Mouse (Mus musculus) erythroblast, embryonic 14.5 days (primary cell): ENCODE data around the gene Xylt1. TPM values are rescaled to one million over a fixed set of nuclear protein-coding genes. Genes with fewer than 3 reads are reported as not detected.

ENCODE experiments used
- H3K27me3 ChIP-seq: 2 replicates; pipeline ENCODE4 v1.6.1; 2012; ENCODE audit warnings: inconsistent platforms; ENCODE audit not compliant: control insufficient read depth
- H3K36me3 ChIP-seq: 2 replicates; pipeline ENCODE4 v1.6.1; 2012; ENCODE audit warnings: mild to moderate bottlenecking, inconsistent platforms; ENCODE audit not compliant: control insufficient read depth
- H3K4me1 ChIP-seq: 2 replicates; pipeline ENCODE4 v1.6.1; 2012; ENCODE audit warnings: inconsistent platforms; ENCODE audit not compliant: control insufficient read depth
- H3K4me3 ChIP-seq: replicated peaks from 2 replicates; pipeline ENCODE3; 2012; ENCODE audit warnings: moderate library complexity, mild to moderate bottlenecking, inconsistent platforms
- H3K9me3 ChIP-seq: 2 replicates; pipeline ENCODE4 v1.6.1; 2012; ENCODE audit warnings: low read length, inconsistent platforms, mixed read lengths; ENCODE audit not compliant: control insufficient read depth
- GATA1 ChIP-seq: IDR thresholded peaks from 2 replicates; pipeline ENCODE4 v1.6.1; 2012; ENCODE audit warnings: low read length, inconsistent platforms, mixed read lengths
- TAL1 ChIP-seq: IDR thresholded peaks from 3 replicates; pipeline ENCODE4 v1.6.1; 2012; ENCODE audit warnings: low read length, inconsistent platforms, mixed read lengths
- polyA plus RNA-seq: library from polyadenylated mRNA; stranded (reverse); fragments of >175 nt; gene quantifications from 2 replicates; pipeline ENCODE4 v1.2.3, GENCODE M21; 2012

Xylt1 gene
- polyA plus RNA-seq, 1 experiment = 0.01 TPM

DNA sequence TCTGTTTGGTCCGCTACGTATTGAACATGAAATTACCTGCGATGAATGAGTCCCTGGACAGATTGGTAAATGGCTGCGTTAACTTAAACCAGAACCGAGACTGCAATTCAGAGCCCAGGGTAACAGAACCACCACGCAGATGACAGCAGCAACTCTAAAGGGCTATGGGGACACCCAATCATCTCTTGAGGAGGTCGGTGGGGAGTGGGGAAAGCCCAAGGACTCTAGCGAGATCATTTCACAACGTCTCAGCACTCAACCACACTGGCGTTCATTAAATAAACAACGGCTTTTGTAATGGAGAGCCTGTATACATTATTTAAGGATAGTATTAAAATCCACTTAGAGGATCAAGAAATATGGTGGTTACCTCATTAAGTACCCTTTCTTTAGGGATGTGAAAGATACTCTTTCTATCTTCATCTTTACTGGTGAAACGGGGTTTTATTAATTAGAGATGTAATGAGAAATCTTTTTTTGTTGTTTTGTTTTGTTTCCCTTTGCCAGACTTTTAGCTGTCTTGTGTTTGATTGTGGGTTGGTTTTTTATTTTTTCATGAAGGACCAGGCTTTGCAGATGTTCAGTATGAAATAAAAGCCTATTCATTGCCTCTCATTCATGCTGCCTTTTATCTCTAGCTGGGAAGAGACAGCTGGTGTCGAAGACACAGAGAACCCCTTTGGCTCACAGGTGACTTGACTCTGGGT lies 12.2 kb downstream of the Xylt1 start:
- no peaks in the 10 kb centered on the region for H3K9me3 ChIP-seq
- no peak overlapping the region for H3K4me3 ChIP-seq
- peaks cover 33% of the 10 kb centered on the region for H3K4me1 ChIP-seq
- H3K27me3 ChIP-seq = no peaks in the 10 kb centered on the region
- H3K36me3 ChIP-seq = no peaks in the 10 kb centered on the region
- no peak for TF ChIP-seq TAL1
- no peak for TF ChIP-seq GATA1

DNA sequence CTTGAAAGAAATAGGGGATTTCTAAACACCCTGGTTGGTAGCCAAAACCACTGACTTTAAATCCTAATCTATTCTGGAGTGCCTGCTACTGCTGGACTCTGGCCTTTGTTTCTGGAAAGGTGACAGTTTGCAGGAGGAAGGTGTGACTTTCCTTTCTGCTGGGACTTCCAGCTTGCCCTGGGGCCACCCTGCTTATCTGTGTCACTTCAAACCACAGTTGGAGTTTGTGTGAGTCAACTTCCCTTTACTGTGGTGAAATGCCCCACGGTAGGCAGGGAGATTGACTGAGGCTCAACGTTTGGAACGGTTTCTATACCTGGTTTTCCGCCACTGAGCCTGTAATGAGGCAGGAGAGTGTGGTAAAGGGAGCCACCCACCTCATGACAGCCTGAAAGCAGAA lies 13.2 kb downstream of the Xylt1 start:
- TF ChIP-seq GATA1 (no peak), TAL1 (no peak)
- no peaks in the 10 kb centered on the region for H3K27me3 ChIP-seq
- peaks cover 25% of the 10 kb centered on the region for H3K4me1 ChIP-seq
- H3K4me3 ChIP-seq = no peak overlapping the region
- no peaks in the 10 kb centered on the region for H3K36me3 ChIP-seq
- H3K9me3 ChIP-seq = no peaks in the 10 kb centered on the region

DNA sequence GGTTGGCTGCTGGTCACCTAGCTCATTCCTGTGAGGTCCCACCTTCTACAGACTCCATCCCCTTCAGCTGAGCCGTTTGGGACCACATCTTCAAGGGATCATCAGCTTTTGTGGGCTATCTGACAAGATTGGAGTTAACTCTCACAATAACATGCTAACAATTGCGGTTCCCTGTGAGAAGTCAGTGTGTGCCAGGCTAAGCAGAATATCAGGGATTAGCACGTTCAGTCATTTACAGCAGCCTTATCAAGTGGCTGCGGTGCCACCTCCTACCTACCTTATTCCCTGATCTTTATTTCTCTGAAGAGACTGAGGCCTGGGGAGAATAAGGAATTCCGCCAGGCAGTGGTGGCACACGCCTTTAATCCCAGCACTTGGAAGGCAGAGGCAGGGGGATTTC lies 13.6 kb downstream of the Xylt1 start:
- no peaks in the 10 kb centered on the region for H3K9me3 ChIP-seq
- no peaks in the 10 kb centered on the region for H3K27me3 ChIP-seq
- peaks cover 23% of the 10 kb centered on the region for H3K4me1 ChIP-seq
- no peak overlapping the region for H3K4me3 ChIP-seq
- no peaks in the 10 kb centered on the region for H3K36me3 ChIP-seq
- TF ChIP-seq GATA1 = no peak
- TF ChIP-seq TAL1 = no peak

DNA sequence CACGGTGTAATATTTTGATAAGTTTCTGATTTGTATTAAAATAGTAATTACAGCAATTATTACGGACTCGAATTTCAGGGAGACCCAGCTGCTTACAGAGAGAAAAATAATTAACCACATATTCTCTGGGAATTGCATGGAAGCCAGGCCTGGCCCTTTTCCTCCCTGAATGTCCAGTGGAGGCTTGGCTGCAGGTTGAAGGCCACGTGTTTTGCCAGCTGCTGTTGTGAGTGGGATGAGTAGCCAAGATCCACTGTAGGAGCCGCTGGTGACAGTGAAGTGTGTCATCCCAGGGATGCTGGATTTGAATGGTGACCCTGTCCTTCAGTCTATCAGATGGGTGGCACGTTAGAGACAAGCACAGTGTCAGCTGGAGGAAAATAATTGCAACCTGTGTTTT lies 14.7 kb downstream of the Xylt1 start:
- Histone ChIP-seq H3K4me3 (no peak overlapping the region), H3K4me1 (peaks cover 22% of the 10 kb centered on the region), H3K9me3 (no peaks in the 10 kb centered on the region), H3K36me3 (no peaks in the 10 kb centered on the region), H3K27me3 (no peaks in the 10 kb centered on the region)
- no peak for TF ChIP-seq GATA1
- TF ChIP-seq TAL1 = no peak

DNA sequence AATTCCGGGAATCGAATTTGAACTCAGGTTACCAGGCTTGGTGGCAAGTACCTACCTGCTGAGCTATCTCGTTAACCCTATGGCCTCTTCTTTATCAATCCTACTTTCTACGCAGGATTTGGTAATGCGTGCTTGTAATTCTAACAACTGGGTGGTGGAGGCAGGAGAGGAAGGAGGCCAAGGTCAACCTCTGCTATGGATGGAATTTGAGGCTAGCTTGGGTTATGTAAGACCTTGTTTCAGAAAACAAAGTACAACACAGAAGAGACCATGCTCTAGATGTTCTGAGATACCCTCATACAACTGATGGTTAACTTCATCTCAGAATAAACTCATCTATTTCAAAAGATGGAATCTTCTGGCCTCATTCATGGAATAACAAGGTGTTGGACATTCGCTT lies 17.1 kb downstream of the Xylt1 start:
- Histone ChIP-seq H3K36me3 (no peaks in the 10 kb centered on the region), H3K4me1 (peaks cover 17% of the 10 kb centered on the region), H3K27me3 (no peaks in the 10 kb centered on the region), H3K4me3 (no peak overlapping the region), H3K9me3 (no peaks in the 10 kb centered on the region)
- TF ChIP-seq TAL1 (no peak), GATA1 (no peak)

DNA sequence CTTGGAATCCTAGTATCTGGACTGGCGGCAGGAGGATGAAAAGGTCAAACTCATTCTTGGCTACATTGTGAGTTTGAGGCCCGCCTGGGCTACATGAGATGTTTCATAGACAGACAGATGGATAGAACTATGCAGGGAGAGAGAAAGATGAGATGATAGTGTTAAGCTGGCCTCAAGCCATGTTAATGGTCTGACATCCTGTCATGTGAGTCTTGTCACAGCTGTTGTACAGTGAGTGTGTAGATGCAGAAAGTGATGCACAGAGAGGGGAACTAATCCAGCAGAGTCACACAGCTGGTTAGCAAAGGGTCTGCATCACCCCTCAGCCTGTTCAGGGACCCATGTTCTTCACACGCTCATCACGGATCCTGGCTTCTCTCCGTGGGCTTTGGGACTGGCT lies 19.2 kb downstream of the Xylt1 start:
- H3K9me3 ChIP-seq = no peaks in the 10 kb centered on the region

DNA sequence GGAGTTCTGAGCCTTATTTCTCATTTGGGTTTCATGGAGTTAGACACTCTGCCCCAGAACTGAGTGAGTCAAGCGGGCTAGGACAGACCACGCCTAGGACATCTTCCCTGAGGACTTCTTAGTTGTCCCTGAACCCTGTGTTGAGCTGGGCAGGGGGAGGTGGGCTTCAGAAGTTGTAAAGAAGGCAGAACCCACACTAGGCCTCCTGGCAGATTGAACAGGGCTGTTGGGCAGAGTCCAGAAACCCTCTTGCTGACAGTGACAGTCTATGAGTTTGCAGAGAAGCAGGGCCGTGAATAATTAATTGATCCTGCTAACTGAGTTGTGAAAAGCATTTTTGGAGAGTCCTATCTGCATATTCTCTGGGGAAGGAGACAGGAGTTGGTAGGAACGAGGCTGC lies 20.8 kb downstream of the Xylt1 start:
- H3K4me3 ChIP-seq = no peak overlapping the region
- TF ChIP-seq GATA1 (no peak), TAL1 (no peak)
- H3K9me3 ChIP-seq = no peaks in the 10 kb centered on the region
- peaks cover 9% of the 10 kb centered on the region for H3K4me1 ChIP-seq
- no peaks in the 10 kb centered on the region for H3K27me3 ChIP-seq
- H3K36me3 ChIP-seq = no peaks in the 10 kb centered on the region

More for the DNA sequence above, 19.2 kb downstream of the Xylt1 start:
- Histone ChIP-seq H3K4me3 (no peak overlapping the region), H3K36me3 (no peaks in the 10 kb centered on the region), H3K4me1 (peaks cover 4% of the 10 kb centered on the region; the same call in 1 of the 2 replicates), H3K27me3 (no peaks in the 10 kb centered on the region)
- no peak for TF ChIP-seq TAL1
- TF ChIP-seq GATA1 = no peak

DNA sequence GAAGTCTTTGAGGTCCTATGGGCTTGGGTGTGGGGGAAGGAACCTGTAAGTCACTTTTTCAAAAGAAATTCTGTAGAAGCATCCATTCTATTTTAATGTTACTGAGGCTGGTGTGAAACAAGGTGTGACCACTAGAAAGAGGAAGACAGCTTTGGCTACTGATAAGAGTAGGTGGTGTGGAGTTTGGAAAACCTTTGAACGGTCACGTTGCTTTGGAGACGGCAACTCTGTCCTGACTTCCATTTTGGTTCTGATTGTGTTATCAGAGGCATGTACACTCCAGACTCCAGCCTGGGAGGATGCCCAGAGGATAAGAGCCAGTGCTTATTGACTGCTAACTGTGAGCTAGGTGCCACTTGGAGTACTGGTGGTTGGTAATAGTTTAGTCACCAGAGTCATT lies 25.6 kb downstream of the Xylt1 start:
- Histone ChIP-seq H3K4me1 (peaks cover 18% of the 10 kb centered on the region), H3K36me3 (no peaks in the 10 kb centered on the region), H3K9me3 (no peaks in the 10 kb centered on the region), H3K4me3 (no peak overlapping the region), H3K27me3 (no peaks in the 10 kb centered on the region)
- TF ChIP-seq GATA1 = no peak
- TF ChIP-seq TAL1 = no peak

DNA sequence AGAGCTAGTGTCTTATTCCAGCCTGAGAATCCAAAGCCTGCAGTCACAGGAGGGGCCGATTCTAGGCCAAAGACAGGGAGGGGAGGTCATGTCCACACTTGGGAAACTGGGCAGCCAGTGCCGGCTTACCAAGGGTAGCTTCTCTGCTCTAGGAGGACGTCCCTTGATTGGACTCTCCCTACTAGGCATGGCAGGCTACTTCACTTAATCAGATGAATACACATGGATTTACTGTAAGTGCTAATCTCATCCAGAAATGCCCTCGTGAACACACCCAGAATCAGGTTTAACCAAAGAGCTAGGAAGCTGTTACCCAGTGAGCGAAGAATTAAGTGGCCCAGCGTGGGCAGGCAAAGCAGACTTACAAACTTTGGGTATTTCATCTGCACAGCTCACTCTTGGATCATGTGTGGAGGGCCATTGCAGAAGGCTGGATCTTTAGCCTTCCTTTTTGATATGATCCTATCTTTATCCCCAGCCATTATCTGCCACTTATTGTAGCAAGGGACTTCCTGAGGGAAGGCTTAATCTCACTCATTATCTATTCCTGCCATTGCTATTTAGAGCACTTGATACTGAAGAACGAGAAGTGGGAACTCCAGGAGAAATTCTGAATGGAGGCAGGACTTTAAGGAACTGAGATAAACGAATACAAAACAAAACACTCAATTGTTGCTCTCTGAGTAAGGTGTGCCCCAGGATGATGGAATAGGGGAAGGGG lies 28.6 kb downstream of the Xylt1 start:
- Histone ChIP-seq H3K4me3 (no peak overlapping the region), H3K4me1 (peaks cover 18% of the 10 kb centered on the region), H3K36me3 (no peaks in the 10 kb centered on the region), H3K27me3 (no peaks in the 10 kb centered on the region), H3K9me3 (no peaks in the 10 kb centered on the region)
- TF ChIP-seq GATA1 (no peak), TAL1 (no peak)
